In the genomic region with DNA sequence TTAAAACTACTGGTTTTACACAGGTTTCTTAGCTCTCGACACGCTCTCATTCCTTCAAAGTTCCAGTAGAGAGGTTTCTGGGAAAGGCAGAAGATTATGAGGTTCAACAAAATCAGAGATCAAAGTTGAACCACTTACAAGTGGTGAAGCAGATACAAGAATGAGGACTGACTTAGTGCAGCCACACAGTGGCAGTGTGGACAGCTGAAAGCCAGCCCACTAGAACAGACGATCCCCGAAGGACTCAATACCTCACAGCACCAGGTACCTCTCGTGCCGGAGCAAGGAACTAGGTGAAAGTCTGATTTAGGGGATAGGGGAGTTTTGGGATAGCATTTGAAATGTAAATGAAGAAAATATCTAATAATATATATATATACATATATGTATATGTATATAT, we compare ENCODE assay signal across 13 mouse cellular contexts. TPM values are rescaled to one million over a fixed set of nuclear protein-coding genes. Genes with fewer than 3 reads are reported as not detected.
DNase-seq lines count a peak whose midpoint lies in the region; ATAC-seq and TF ChIP-seq lines count a peak whose summit lies in the region.
"Had no signal": no experiment of that assay in that cellular context is flagged by ENCODE, and none has a peak within 500 bp of the region (broad histone marks: within the 10 kb centered on the region; RNA-seq: fewer than 3 reads in every experiment).

No protein-coding gene starts in this region.

- TF ChIP-seq EP300 in MEL (IDR thresholded peaks at IDR 0.05; ENCODE audit: low read depth in 1 of 2, low read length in 2 of 2): no peak

- DNase-seq in heart, adult 11 months: peak; percentile 83
- no peak for DNase-seq in heart, embryonic 10.5 days (ENCODE audit: low spot score)
- peak; percentile 15 for DNase-seq in liver, adult 2 months (ENCODE audit: extremely low read depth, low read depth, low spot score)
- DNase-seq in MEL (ENCODE audit: low read depth, low spot score): peak; percentile 10
- DNase-seq in brain, embryonic 14.5 days (ENCODE audit: low read depth): peak; percentile 62
- DNase-seq: gastrocnemius, postnatal 10 days; spleen, adult 18-20 months; thymus, postnatal 14 days had no signal

- TF ChIP-seq POLR2A in liver, adult 2 months (IDR thresholded peaks at IDR 0.05; ENCODE audit: extremely low read depth, insufficient read depth, low read length): no peak
- no peak for TF ChIP-seq POLR2A in MEL (IDR thresholded peaks at IDR 0.05; ENCODE audit: control insufficient read depth in 1 of 2, insufficient read depth in 1 of 2, low read depth in 1 of 2, low read length in 2 of 2, poor library complexity in 1 of 2)
- no peak for TF ChIP-seq POLR2A in brain, embryonic 14.5 days (IDR thresholded peaks at IDR 0.05; ENCODE audit: borderline replicate concordance, extremely low read depth, insufficient read depth, insufficient read length, poor library complexity, severe bottlenecking)

- peaks cover 13% of the 10 kb centered on the region for H3K4me1 ChIP-seq in heart, embryonic 10.5 days
- no peaks in the 10 kb centered on the region; the same call in 1 of the 2 replicates for H3K4me1 ChIP-seq in liver, adult 2 months (ENCODE audit: control insufficient read depth, insufficient read depth, low read length)
- H3K4me1 ChIP-seq in liver, embryonic 12.5 days: peaks cover 12% of the 10 kb centered on the region; the same call in 1 of the 2 replicates
- no peaks in the 10 kb centered on the region for H3K4me1 ChIP-seq in MEL (ENCODE audit: control insufficient read depth in 1 of 2, insufficient read depth in 2 of 2, low read length in 2 of 2)

- no peak for ATAC-seq in liver, embryonic 12.5 days
- no peak for ATAC-seq in erythroblast, adult 5-6 weeks (replicated peaks; ENCODE audit: low FRiP score, poor library complexity, severe bottlenecking)
- ATAC-seq: inflammation-experienced regulatory T-cells, adult 6 months had no signal

- H3K4me2 ChIP-seq in liver, embryonic 12.5 days: no peak overlapping the region
- H3K4me2 ChIP-seq: embryonic facial prominence, embryonic 13.5 days had no signal

- no peaks in the 10 kb centered on the region for H3K27me3 ChIP-seq in heart, embryonic 10.5 days (ENCODE audit: insufficient read depth, poor library complexity, severe bottlenecking)
- no peaks in the 10 kb centered on the region for H3K27me3 ChIP-seq in liver, adult 2 months (ENCODE audit: control insufficient read depth, insufficient read depth, low read length)
- no peaks in the 10 kb centered on the region for H3K27me3 ChIP-seq in liver, embryonic 12.5 days (replicated peaks)
- no peaks in the 10 kb centered on the region; a peak in 1 of 4 replicates for H3K27me3 ChIP-seq in MEL (ENCODE audit: control insufficient read depth in 1 of 2, insufficient read depth in 2 of 2, low read length in 2 of 2)
- H3K27me3 ChIP-seq: embryonic facial prominence, embryonic 13.5 days had no signal

- no peaks in the 10 kb centered on the region for H3K79me2 ChIP-seq in liver, adult 2 months (ENCODE audit: control insufficient read depth, insufficient read depth, low read length)
- H3K79me2 ChIP-seq in MEL (ENCODE audit: control insufficient read depth, insufficient read depth, low read length, poor library complexity): no peaks in the 10 kb centered on the region

- no peak overlapping the region for H3K27ac ChIP-seq in heart, embryonic 10.5 days
- no peak overlapping the region for H3K27ac ChIP-seq in liver, adult 2 months (replicated peaks; ENCODE audit: insufficient read depth, low read depth, low read length)
- no peak overlapping the region for H3K27ac ChIP-seq in liver, embryonic 12.5 days
- no peak overlapping the region for H3K27ac ChIP-seq in MEL (ENCODE audit: control insufficient read depth, low read depth, low read length)
- H3K27ac ChIP-seq: embryonic facial prominence, embryonic 13.5 days; macrophage had no signal

- H3K9ac ChIP-seq in liver, adult 2 months (ENCODE audit: low read depth, low read length): no peak overlapping the region
- H3K9ac ChIP-seq in liver, embryonic 12.5 days: no peak overlapping the region
- no peak overlapping the region for H3K9ac ChIP-seq in MEL (ENCODE audit: control insufficient read depth, low read depth, low read length, poor library complexity, severe bottlenecking)
- H3K9ac ChIP-seq: embryonic facial prominence, embryonic 13.5 days had no signal

- H3K4me3 ChIP-seq in heart, embryonic 10.5 days: no peak overlapping the region
- H3K4me3 ChIP-seq in liver, adult 2 months (ENCODE audit: insufficient read depth, low read depth, low read length): no peak overlapping the region
- H3K4me3 ChIP-seq in liver, embryonic 12.5 days: no peak overlapping the region
- no peak overlapping the region for H3K4me3 ChIP-seq in MEL (ENCODE audit: control insufficient read depth in 1 of 2, insufficient read depth in 1 of 2, low read depth in 2 of 2, low read length in 2 of 2)
- H3K4me3 ChIP-seq: embryonic facial prominence, embryonic 13.5 days had no signal

- H3K36me3 ChIP-seq in heart, embryonic 10.5 days: no peaks in the 10 kb centered on the region
- H3K36me3 ChIP-seq in liver, adult 2 months (ENCODE audit: control insufficient read depth, insufficient read depth, low read length): no peaks in the 10 kb centered on the region
- no peaks in the 10 kb centered on the region for H3K36me3 ChIP-seq in liver, embryonic 12.5 days
- H3K36me3 ChIP-seq in MEL (ENCODE audit: control insufficient read depth in 1 of 2, insufficient read depth in 2 of 2, low read length in 2 of 2): no peaks in the 10 kb centered on the region
- H3K36me3 ChIP-seq: embryonic facial prominence, embryonic 13.5 days had no signal

- no peaks in the 10 kb centered on the region for H3K9me3 ChIP-seq in heart, embryonic 10.5 days
- no peaks in the 10 kb centered on the region for H3K9me3 ChIP-seq in liver, embryonic 12.5 days (replicated peaks)
- no peaks in the 10 kb centered on the region for H3K9me3 ChIP-seq in MEL (replicated peaks; ENCODE audit: insufficient read depth, low read length)

- 49% methylated on average over 6 of the region's 6 CpGs for WGBS in heart, embryonic 10.5 days
- 76% methylated on average over 6 of the region's 6 CpGs for WGBS in liver, adult 2 months
- WGBS in liver, embryonic 12.5 days (ENCODE audit: insufficient replicate concordance): 72% methylated on average over 6 of the region's 6 CpGs

- TF ChIP-seq CTCF in liver, adult 2 months (IDR thresholded peaks at IDR 0.05; ENCODE audit: low read depth, low read length): peak; percentile 23; the same call in 1 of the 2 replicates
- TF ChIP-seq CTCF in MEL (IDR thresholded peaks at IDR 0.05 in 2 of 3, conservative IDR thresholded peaks at IDR 0.05 in 1 of 3; ENCODE audit: control insufficient read depth in 1 of 3, insufficient read depth in 1 of 3, low read depth in 2 of 3, low read length in 3 of 3, poor library complexity in 1 of 3, severe bottlenecking in 1 of 3): 0 out of 6 replicates have a peak, but pooled peaks of 2 of the 3 experiments have one; percentile 5 to 10
- peak; percentile 45; the same call in 1 of the 2 replicates for TF ChIP-seq CTCF in brain, embryonic 14.5 days (IDR thresholded peaks at IDR 0.05; ENCODE audit: borderline replicate concordance, extremely low read depth, insufficient read depth, insufficient read length)

- TF ChIP-seq RAD21 in MEL (IDR thresholded peaks at IDR 0.05; ENCODE audit: low read depth, low read length): peak; percentile 16

TF ChIP-seq in MEL, 35 proteins besides CTCF, POLR2A, EP300 and RAD21:
- TF ChIP-seq ZKSCAN1 (IDR thresholded peaks at IDR 0.05; ENCODE audit: low read depth, low read length): no peak
- TF ChIP-seq E2F4 (IDR thresholded peaks at IDR 0.05; ENCODE audit: borderline replicate concordance, low read depth, low read length): no peak
- peak; percentile 31; the same call in 1 of the 2 replicates for TF ChIP-seq SMC3 (IDR thresholded peaks at IDR 0.05; ENCODE audit: low read depth, low read length)

RNA-seq across cellular contexts. Expression of gene Dgkh, which starts 56.1 kb away (rescaled TPM):
- 1.7 and 2.0 TPM in 2 replicates for polyA plus RNA-seq in heart, embryonic 10.5 days (2016; fragmentation: Nextera tagmentation; extraction: Ambion mirVana)
- 1.7 and 1.8 TPM in 2 replicates for total RNA-seq in liver, adult 2 months (2014; rRNA removed)
- 0.14 and 0.24 TPM in 2 replicates for polyA plus RNA-seq in liver, adult 2 months (2012; rRNA removed)
- polyA plus RNA-seq in liver, embryonic 12.5 days (2016; fragmentation: Nextera tagmentation; extraction: Ambion mirVana): 1.2 TPM in 2 replicates
- under 0.01 TPM in 1 of 2 replicates, not detected in the other for total RNA-seq in MEL (2012; rRNA removed)
- not detected for polyA plus RNA-seq in MEL (2012; ENCODE audit: insufficient read depth in 1 of 2, insufficient read length in 2 of 2, low read depth in 1 of 2, low replicate concordance in 2 of 2, missing spikeins in 1 of 2)
- 3.8 and 4.9 TPM in 2 replicates for polyA plus RNA-seq in brain, embryonic 14.5 days (2012; rRNA removed)
- 0.58 and 1.7 TPM in 2 replicates for total RNA-seq in erythroblast, adult 5-6 weeks (2015; ENCODE audit: low replicate concordance)
- 0.77 and 1.4 TPM in 2 replicates for total RNA-seq in erythroblast, adult 5-6 weeks (2017; ENCODE audit: low replicate concordance)
